Mouse (Mus musculus) G1E (cell line): ENCODE results near the gene Fcgr2b.

Experiments used
- CTCF ChIP-seq: IDR thresholded peaks from 2 replicates; pipeline ENCODE4 v1.5.1; 2012; ENCODE audit warnings: low read depth, low read length, inconsistent platforms, mixed read lengths
- GATA1 ChIP-seq: IDR thresholded peaks from 2 replicates; pipeline ENCODE4 v1.6.1; 2012; ENCODE audit warnings: borderline replicate concordance, low read length, inconsistent platforms, mixed read lengths
- POLR2AphosphoS5 ChIP-seq: IDR thresholded peaks from 2 replicates; pipeline ENCODE4 v1.6.1; 2012; ENCODE audit warnings: low read depth, low read length, inconsistent platforms; ENCODE audit not compliant: insufficient replicate concordance

DNA sequence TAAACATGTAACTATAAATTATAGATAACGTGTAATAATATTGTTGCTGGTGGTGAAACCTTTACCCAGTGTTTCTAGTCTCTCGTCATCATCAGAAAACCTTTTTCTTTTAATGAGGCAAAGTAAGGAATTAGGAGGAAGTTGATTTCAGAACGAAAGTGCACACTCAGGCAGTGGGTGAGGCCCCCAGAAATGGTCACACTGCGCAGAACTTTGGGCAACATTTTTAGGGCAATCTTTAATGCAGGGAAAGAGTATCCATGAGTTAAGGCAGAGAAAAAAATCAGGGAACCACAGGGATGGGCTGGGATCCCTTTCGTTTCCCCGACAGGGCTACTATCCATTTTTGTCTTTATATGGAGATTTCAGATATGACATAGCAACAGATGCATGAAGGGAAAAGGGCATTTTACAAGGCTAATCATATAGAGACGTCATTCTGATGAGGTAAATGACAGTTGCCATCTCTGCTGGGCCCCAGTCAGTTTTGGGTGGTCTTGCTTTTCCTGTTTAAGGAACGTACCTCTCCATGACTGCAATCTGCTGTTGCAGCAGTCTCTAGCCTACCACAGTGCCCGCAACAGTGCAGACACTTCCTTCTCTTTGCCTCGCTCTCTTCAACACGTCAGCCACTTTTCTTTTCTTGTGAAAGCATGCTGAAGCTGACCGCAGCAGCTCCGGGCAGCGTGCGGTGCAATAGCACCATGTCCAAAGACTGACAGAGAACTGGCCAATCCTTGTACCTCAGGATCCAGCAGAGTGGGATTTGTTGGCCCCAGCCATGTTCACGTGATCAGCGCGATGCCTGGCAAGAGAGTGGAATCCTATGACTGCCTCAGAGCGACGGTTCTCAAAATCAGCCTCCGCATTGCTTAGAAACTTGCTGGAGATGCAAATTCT, 21.7 kb upstream of the Fcgr2b start:
- TF ChIP-seq GATA1: no peak
- TF ChIP-seq CTCF: no peak
- no peak for TF ChIP-seq POLR2AphosphoS5
